Mouse (Mus musculus) spleen, postnatal 4 days (tissue): ENCODE results near the gene Ism2.

Source experiments
- DNase-seq, 2 experiments: peaks; one replicate each; pipeline ENCODE4 v3.0.0; 2022; ENCODE audit warnings: low spot score in 2 of 2

Gene Ism2

GRCm38 (mm10) chr12:87230379-87230895, 69.1 kb downstream of the Ism2 start:
- no peak for DNase-seq

GRCm38 (mm10) chr12:87229633-87230032, 69.9 kb downstream of the Ism2 start:
- no peak for DNase-seq
